Mouse (Mus musculus): ENCODE measurements around the gene Grik5. TPM values are rescaled to one million over a fixed set of nuclear protein-coding genes. Genes with fewer than 3 reads are reported as not detected.

Grik5 gene
- polyA plus RNA-seq, 1 experiment = 191 TPM

DNA sequence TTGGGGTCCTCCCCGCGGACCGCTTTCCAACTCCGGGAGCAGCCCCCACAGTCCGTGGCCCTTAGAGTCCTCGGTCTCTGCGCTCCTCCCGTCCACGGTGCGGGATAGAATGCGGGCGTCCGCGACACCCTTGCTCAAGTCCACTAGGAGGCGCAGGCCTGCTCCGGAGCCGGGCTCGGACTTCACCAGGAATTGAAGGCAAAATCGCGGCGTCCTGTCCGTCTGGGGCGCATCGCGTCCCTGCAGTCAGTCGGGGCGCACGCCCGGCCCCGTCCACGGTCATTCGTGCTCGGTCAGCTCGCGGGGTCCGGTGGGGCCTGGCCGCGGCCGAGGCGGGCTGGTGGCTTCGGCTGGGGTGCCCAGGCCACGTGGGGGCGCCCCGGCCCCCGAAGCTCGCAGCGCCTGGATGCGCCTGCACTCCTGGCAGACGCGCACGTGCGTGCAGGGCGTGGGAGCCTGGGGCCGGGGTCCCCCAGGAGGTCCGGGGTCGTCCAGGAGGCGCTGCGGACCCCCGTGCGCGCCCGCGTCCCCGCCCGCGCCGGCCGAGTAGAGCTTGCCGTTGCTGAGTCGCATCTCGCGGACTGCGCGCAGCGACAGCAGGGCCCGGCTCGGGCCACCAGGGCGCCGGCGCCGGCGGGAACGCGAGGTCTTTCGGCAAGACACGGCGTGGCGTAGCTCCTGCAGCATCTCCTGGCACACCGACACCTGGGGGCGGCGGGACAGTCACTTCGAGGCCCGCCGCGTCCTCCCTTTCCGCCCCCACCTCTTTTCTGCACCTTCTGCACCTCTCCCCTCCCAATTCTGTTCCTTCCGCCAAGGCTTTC lies 61.8 kb downstream of the Grik5 start:
- Histone ChIP-seq H3K4me1 (ENCODE audit: control insufficient read depth, insufficient read depth, low read length) (peaks cover 9% of the 10 kb centered on the region), H3K27ac (ENCODE audit: insufficient read depth, low read length) (peak overlapping the region; percentile 91), H3K4me3 (ENCODE audit: insufficient read depth, low read length) (peak overlapping the region; percentile 8; the same call in 1 of the 2 replicates)
- no peak for TF ChIP-seq POLR2A (IDR thresholded peaks at IDR 0.05; ENCODE audit: extremely low read depth, insufficient read depth, low read length)
- peak; percentile 25; the same call in 1 of the 2 replicates for TF ChIP-seq CTCF (IDR thresholded peaks at IDR 0.05; ENCODE audit: extremely low read depth, insufficient read depth, low read length)

DNA sequence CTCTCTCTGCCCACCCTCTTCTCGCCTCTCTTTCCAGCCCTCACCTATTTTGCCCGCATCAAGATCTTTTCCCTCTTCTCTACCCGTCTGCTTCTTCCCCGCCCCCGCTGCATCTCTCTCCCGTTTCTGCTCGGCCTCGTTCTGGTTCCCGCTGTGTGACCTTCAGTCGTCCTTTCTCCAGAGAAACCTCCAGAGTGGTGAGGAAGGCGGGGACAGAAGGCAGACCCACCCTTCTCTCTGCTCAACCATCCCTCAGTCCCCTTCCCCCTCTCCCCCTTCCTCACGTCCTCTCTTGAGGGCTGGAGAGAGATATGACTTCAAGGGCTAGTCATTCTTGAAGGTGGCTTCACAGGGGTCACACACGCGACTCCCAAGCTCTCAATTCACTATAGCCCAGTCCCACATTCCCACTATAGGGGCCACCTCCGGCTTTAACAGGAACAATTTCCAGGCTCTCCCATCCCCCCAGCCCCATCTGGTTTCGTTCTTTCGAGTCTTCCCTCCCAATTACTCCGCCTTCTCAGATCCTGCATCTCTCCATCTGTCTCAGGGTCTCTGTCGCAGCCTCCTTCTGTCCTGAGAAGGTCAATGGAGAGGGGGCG lies 62.9 kb downstream of the Grik5 start:
- Histone ChIP-seq H3K4me3 (ENCODE audit: insufficient read depth, low read length) (peak overlapping the region; percentile 8), H3K27ac (ENCODE audit: insufficient read depth, low read length) (peak overlapping the region; percentile 91), H3K4me1 (ENCODE audit: control insufficient read depth, insufficient read depth, low read length) (peaks cover 9% of the 10 kb centered on the region)
- no peak for TF ChIP-seq CTCF (IDR thresholded peaks at IDR 0.05; ENCODE audit: extremely low read depth, insufficient read depth, low read length)
- TF ChIP-seq POLR2A (IDR thresholded peaks at IDR 0.05; ENCODE audit: extremely low read depth, insufficient read depth, low read length) = no peak; the same call in 1 of the 2 replicates

DNA sequence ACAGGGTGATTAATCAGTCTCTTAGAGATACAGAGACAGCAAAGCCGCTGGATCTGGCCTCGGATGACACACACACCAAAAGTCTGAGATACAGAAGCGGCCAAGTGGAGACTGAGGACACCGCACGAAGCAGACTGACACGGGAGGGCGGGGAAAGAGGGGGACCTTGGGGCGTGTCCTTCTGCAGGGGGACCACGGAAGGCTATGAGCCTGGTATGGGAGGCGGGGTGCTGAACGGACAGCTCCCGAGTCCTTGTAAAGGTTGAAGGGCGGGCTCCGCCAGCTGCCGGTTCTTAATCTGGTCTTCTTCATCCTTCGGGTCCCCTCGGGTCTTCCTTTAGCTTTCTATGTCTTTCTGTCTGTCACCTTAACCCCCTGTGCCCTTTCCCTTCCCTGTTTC lies 63.5 kb downstream of the Grik5 start:
- no peak for TF ChIP-seq POLR2A (IDR thresholded peaks at IDR 0.05; ENCODE audit: extremely low read depth, insufficient read depth, low read length)

DNA sequence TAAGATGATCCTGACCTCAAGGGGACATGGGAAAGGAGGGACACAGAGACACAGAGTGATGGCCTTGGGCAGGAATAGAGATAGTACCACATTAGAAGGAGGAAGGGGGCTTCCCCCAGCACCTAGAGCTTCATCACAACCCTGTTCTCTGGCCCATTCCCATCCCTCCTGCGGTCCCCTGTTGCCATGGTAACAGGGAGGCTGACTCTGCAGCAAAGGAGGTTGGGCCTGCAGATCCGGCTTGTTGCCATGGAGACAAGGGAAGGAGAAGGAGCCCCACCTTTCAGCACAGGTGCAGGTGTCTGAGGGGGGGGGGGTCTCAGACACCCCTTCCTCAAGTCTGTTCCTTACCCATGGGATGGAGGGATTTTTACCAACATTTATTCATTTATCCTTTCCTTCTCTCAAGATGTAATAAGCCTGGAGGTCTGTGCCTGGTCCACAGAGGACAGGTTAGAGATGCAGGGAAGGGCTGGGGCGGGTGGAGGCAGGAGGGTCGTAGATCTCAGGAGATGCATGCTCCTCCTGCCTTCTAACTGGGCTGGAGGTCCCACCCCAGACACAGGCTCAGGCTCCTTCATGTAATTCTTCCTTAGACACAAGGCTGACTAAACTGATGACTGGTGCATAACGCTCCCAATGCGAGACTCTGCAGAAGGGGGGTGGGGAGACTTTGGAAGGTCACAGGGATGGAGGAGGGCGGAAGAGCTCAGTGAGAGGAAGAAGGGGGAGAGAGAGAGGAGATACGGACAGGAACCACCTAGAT lies 64.4 kb downstream of the Grik5 start:
- Histone ChIP-seq H3K27ac (ENCODE audit: insufficient read depth, low read length) (peak overlapping the region; percentile 92), H3K4me3 (ENCODE audit: insufficient read depth, low read length) (peak overlapping the region; percentile 8), H3K4me1 (ENCODE audit: control insufficient read depth, insufficient read depth, low read length) (peaks cover 9% of the 10 kb centered on the region)
- TF ChIP-seq POLR2A (IDR thresholded peaks at IDR 0.05; ENCODE audit: extremely low read depth, insufficient read depth, low read length) = peak; percentile 29; the same call in 1 of the 2 replicates
- TF ChIP-seq CTCF (IDR thresholded peaks at IDR 0.05; ENCODE audit: extremely low read depth, insufficient read depth, low read length) = no peak

More for the DNA sequence above, 63.5 kb downstream of the Grik5 start:
- Histone ChIP-seq H3K4me1 (ENCODE audit: control insufficient read depth, insufficient read depth, low read length) (peaks cover 9% of the 10 kb centered on the region), H3K4me3 (ENCODE audit: insufficient read depth, low read length) (peak overlapping the region; percentile 8), H3K27ac (ENCODE audit: insufficient read depth, low read length) (peak overlapping the region; percentile 91)

DNA sequence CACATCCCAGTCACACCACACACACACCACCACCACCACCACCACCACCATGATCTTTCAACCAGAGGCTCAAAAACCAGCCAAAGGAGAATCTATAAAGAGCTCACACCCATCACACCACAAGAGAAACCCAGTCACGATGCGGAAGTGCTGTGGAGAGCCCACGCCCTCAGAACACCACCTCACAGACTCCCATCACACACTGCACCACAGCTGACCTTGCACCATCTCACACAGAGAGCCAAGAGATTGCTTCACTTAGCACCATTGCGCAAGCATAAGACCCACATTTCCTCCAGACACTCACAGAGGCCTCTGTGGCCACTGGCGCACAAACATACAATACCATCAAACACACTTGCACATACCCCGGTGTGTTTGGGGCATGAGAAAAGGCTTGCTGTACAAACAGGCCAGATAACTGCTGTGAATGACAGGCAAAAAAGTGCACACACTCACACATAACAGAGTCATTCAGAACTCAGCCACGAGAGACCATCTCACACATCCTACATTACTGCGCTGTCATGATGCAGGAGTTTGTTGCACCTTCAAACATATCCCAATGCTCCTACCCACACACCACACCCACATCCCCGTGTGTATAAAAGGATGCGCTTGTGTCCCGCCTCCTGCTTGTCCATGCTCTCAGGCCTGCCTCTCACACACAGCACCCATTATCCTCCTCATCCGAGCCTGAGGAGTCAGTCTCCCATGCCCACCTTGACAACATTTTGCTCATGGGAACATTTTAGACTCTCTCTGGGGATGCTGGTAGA lies 65.4 kb downstream of the Grik5 start:
- Histone ChIP-seq H3K4me1 (ENCODE audit: control insufficient read depth, insufficient read depth, low read length) (peaks cover 9% of the 10 kb centered on the region), H3K27ac (ENCODE audit: insufficient read depth, low read length) (peak overlapping the region; percentile 92), H3K4me3 (ENCODE audit: insufficient read depth, low read length) (peak overlapping the region; percentile 98; the same call in 1 of the 2 replicates)
- TF ChIP-seq CTCF (IDR thresholded peaks at IDR 0.05; ENCODE audit: extremely low read depth, insufficient read depth, low read length) (no peak), POLR2A (IDR thresholded peaks at IDR 0.05; ENCODE audit: extremely low read depth, insufficient read depth, low read length) (peak; percentile 93)

DNA sequence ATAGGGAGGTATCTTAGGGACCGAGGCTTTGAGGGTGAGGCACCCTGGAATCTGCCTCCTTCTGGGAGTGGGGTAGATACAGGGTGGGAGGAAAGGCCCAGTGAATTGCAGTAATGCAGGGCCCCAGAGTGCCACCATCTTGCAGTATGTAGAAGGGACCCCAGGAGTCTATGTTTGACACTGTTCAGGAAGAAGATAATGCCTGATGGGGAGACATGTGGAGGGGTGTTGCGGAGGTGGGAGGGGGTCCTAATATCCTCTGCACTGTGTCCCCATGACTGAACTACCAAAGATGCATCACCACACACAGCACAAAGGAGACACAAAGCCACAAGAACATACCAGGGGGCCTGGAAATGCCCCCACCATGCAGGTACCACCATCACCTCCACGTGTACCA lies 66.0 kb downstream of the Grik5 start:
- peak overlapping the region; percentile 92 for H3K27ac ChIP-seq (ENCODE audit: insufficient read depth, low read length)
- peaks cover 9% of the 10 kb centered on the region for H3K4me1 ChIP-seq (ENCODE audit: control insufficient read depth, insufficient read depth, low read length)
- no peak for TF ChIP-seq CTCF (IDR thresholded peaks at IDR 0.05; ENCODE audit: extremely low read depth, insufficient read depth, low read length)
- no peak for TF ChIP-seq POLR2A (IDR thresholded peaks at IDR 0.05; ENCODE audit: extremely low read depth, insufficient read depth, low read length)
- peak overlapping the region; percentile 98 for H3K4me3 ChIP-seq (ENCODE audit: insufficient read depth, low read length)

DNA sequence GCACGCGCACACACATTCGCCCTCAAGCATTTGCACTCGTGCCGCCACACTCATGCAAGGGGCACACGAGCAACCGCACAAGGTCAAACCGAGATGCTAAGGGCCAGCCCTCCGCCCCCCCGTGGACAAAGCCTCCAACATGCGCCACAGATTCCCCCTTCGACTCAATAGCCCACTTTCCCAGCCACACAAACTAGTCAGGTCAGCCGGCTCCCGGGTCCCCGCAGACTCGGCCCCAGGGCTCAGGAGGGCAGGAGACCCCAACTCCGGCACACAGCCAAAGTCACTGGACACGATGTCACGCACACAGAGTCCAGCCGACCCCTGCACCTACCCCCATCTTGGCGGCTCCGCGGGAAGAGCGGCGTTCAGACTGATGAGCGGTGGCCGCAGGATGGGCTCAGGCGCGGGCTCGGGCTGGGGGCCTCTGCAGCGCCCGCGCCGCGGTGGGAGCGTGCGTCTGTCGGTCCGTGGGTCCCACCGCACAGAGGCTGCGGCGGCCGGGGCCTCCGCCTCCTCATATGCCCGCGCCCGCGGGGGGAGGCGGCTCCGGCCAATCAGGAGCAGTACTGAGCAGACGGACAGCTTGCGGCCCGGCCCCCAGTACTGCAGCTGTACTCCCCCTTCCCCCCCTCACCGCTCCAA lies 66.6 kb downstream of the Grik5 start, which contains the start of gene Atp1a3:
TSS of gene Atp1a3 (minus strand) at position 538 of the 645 bp plus-strand sequence.
- peaks cover 9% of the 10 kb centered on the region for H3K4me1 ChIP-seq (ENCODE audit: control insufficient read depth, insufficient read depth, low read length)
- H3K27ac ChIP-seq (ENCODE audit: insufficient read depth, low read length) = peak within 1 kb of the TSS; percentile 96
- TF ChIP-seq POLR2A (IDR thresholded peaks at IDR 0.05; ENCODE audit: extremely low read depth, insufficient read depth, low read length) (peak; percentile 75), CTCF (IDR thresholded peaks at IDR 0.05; ENCODE audit: extremely low read depth, insufficient read depth, low read length) (no peak)
- H3K4me3 ChIP-seq (ENCODE audit: insufficient read depth, low read length) = peak within 1 kb of the TSS; percentile 98

DNA sequence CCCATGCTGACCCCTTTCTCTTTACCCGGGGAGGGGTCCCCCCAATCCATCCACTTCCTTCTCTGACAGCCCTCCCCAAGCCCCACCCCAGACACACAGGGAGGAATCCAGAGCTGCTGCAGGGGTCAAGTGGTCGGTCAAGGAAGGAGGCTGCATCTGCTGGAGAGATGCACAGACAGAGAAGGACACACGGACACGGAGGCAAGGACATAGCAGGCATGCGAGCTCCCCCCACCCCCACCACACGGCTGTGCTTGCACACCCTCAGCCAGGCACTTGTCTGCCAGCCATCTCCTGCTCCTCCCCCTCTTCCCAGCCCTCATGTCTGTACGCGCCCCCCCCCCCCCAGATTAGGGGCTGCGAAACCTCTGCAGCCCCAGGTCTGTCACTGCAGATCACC lies 67.3 kb downstream of the Grik5 start:
- Histone ChIP-seq H3K27ac (ENCODE audit: insufficient read depth, low read length) (peak overlapping the region; percentile 96), H3K4me1 (ENCODE audit: control insufficient read depth, insufficient read depth, low read length) (peaks cover 9% of the 10 kb centered on the region), H3K4me3 (ENCODE audit: insufficient read depth, low read length) (peak overlapping the region; percentile 98)
- TF ChIP-seq CTCF (IDR thresholded peaks at IDR 0.05; ENCODE audit: extremely low read depth, insufficient read depth, low read length) (no peak), POLR2A (IDR thresholded peaks at IDR 0.05; ENCODE audit: extremely low read depth, insufficient read depth, low read length) (no peak)

Measured in cortical plate, adult 2 months (tissue).